Mouse (Mus musculus) thymus, adult 2 months (tissue): ENCODE data around the gene Olfr141.

Source experiments
- CTCF ChIP-seq: fragments of 200-500 bp; IDR thresholded peaks from 2 replicates; pipeline ENCODE4 v1.5.1; 2012; ENCODE audit warnings: mild to moderate bottlenecking, control low read depth, low read length, moderate library complexity, borderline replicate concordance; ENCODE audit not compliant: control insufficient read depth, poor library complexity, insufficient read depth; ENCODE audit errors: extremely low read depth
- POLR2A ChIP-seq: fragments of 200-500 bp; IDR thresholded peaks from 2 replicates; pipeline ENCODE4 v1.6.1; 2012; ENCODE audit warnings: mild to moderate bottlenecking, low read length, control low read depth, moderate library complexity; ENCODE audit not compliant: control insufficient read depth, poor library complexity, insufficient read depth; ENCODE audit errors: extremely low read depth

- no peak for TF ChIP-seq CTCF
- TF ChIP-seq POLR2A, result no peak
Measured at GRCm38 (mm10) chr2:86782179-86782578, 27.6 kb downstream of the Olfr141 start, which contains the start of gene Olfr1093.
